ENCODE assay signal across 14 mouse cellular contexts in genomic region chr3:69408064-69408463, GRCm38 (mm10).
DNase-seq lines count a peak whose midpoint lies in the region; ATAC-seq and TF ChIP-seq lines count a peak whose summit lies in the region.
"Had no signal": no experiment of that assay in that cellular context is flagged by ENCODE, and none has a peak within 500 bp of the region (broad histone marks: within the 10 kb centered on the region; RNA-seq: fewer than 3 reads in every experiment).

No protein-coding gene starts in this region.

- intact Hi-C loops in heart, postnatal 25 days (cut with DNase I), result no loop called here

- no peak for TF ChIP-seq EP300 in lung, postnatal 0 days (IDR thresholded peaks at IDR 0.05)

- H3K27me3 ChIP-seq in hindbrain, postnatal 0 days (ENCODE audit: insufficient read depth, low read length), result no peaks in the 10 kb centered on the region; the same call in 1 of the 2 replicates
- peaks cover 51% of the 10 kb centered on the region for H3K27me3 ChIP-seq in hindbrain, embryonic 14.5 days (ENCODE audit: control insufficient read depth, insufficient read depth, low read length)
- no peaks in the 10 kb centered on the region for H3K27me3 ChIP-seq in lung, postnatal 0 days (replicated peaks; ENCODE audit: insufficient read depth, low read length)

- ATAC-seq in hindbrain, postnatal 0 days, result no peak
- ATAC-seq in hindbrain, embryonic 14.5 days (ENCODE audit: low FRiP score), result no peak
- ATAC-seq in lung, postnatal 0 days, result no peak

- H3K4me3 ChIP-seq in hindbrain, postnatal 0 days (ENCODE audit: low read length), result no peak overlapping the region
- H3K4me3 ChIP-seq in hindbrain, embryonic 14.5 days (replicated peaks; ENCODE audit: low read length), result no peak overlapping the region
- no peak overlapping the region for H3K4me3 ChIP-seq in lung, postnatal 0 days (ENCODE audit: low read depth, low read length)
- H3K4me3 ChIP-seq: erythroblast, embryonic 14.5 days; hindbrain, embryonic 13.5 days had no signal

- H3K9me3 ChIP-seq in hindbrain, postnatal 0 days (ENCODE audit: low read length), result no peaks in the 10 kb centered on the region; the same call in 1 of the 2 replicates
- H3K9me3 ChIP-seq in hindbrain, embryonic 14.5 days (ENCODE audit: control insufficient read depth, low read length), result 0 out of 2 replicates have a peak, but pooled peaks cover 5% of the 10 kb centered on the region
- no peaks in the 10 kb centered on the region for H3K9me3 ChIP-seq in lung, postnatal 0 days (ENCODE audit: low read length)
- H3K9me3 ChIP-seq: hindbrain, embryonic 13.5 days had no signal

- 88% methylated on average over 3 of the region's 3 CpGs for WGBS in hindbrain, postnatal 0 days
- WGBS in hindbrain, embryonic 14.5 days, result 88% methylated on average over 3 of the region's 3 CpGs
- WGBS in lung, postnatal 0 days, result 74% methylated on average over 3 of the region's 3 CpGs

- DNase-seq in hindbrain, postnatal 0 days (ENCODE audit: low spot score), result no peak
- no peak for DNase-seq in hindbrain, embryonic 14.5 days (ENCODE audit: low spot score)
- no peak for DNase-seq in lung, postnatal 0 days (ENCODE audit: low spot score)
- no peak for DNase-seq in lung, postnatal 14 days
- peak; percentile 29 for DNase-seq in ZHBTc4 (ENCODE audit: low read depth, low spot score)
- peak; percentile 7 for DNase-seq in thymus, postnatal 14 days
- no peak for DNase-seq in heart, postnatal 25 days (ENCODE audit: low spot score)
- DNase-seq: cerebellum, adult 8-10 months; kidney, postnatal 10 days; layer of hippocampus, adult 9-11 months; left cerebral cortex, postnatal 4 days; lung, adult 18-20 months had no signal

- no peak overlapping the region for H3K27ac ChIP-seq in hindbrain, postnatal 0 days
- H3K27ac ChIP-seq in hindbrain, embryonic 14.5 days, result no peak overlapping the region
- H3K27ac ChIP-seq in lung, postnatal 0 days (ENCODE audit: low read length), result no peak overlapping the region
- H3K27ac ChIP-seq: hindbrain, embryonic 13.5 days had no signal

- no peaks in the 10 kb centered on the region for H3K36me3 ChIP-seq in hindbrain, postnatal 0 days (ENCODE audit: insufficient read depth, low read length)
- no peaks in the 10 kb centered on the region for H3K36me3 ChIP-seq in hindbrain, embryonic 14.5 days (replicated peaks; ENCODE audit: control insufficient read depth, insufficient read depth)
- no peaks in the 10 kb centered on the region for H3K36me3 ChIP-seq in lung, postnatal 0 days (ENCODE audit: insufficient read depth, low read length)
- H3K36me3 ChIP-seq: hindbrain, embryonic 13.5 days had no signal

- H3K9ac ChIP-seq in hindbrain, postnatal 0 days (replicated peaks; ENCODE audit: low read length), result no peak overlapping the region
- no peak overlapping the region for H3K9ac ChIP-seq in hindbrain, embryonic 14.5 days
- no peak overlapping the region for H3K9ac ChIP-seq in lung, postnatal 0 days (replicated peaks; ENCODE audit: low read depth)
- H3K9ac ChIP-seq: hindbrain, embryonic 13.5 days had no signal

- H3K4me2 ChIP-seq in hindbrain, postnatal 0 days (ENCODE audit: low read depth, low read length), result no peak overlapping the region
- H3K4me2 ChIP-seq in hindbrain, embryonic 14.5 days (replicated peaks), result no peak overlapping the region
- no peak overlapping the region for H3K4me2 ChIP-seq in lung, postnatal 0 days (replicated peaks; ENCODE audit: low read depth, low read length)
- H3K4me2 ChIP-seq: hindbrain, embryonic 13.5 days had no signal

- H3K4me1 ChIP-seq in hindbrain, postnatal 0 days (ENCODE audit: insufficient read depth, low read length), result no peaks in the 10 kb centered on the region
- no peaks in the 10 kb centered on the region for H3K4me1 ChIP-seq in hindbrain, embryonic 14.5 days (replicated peaks; ENCODE audit: control insufficient read depth, insufficient read depth, low read length)
- H3K4me1 ChIP-seq in lung, postnatal 0 days (ENCODE audit: insufficient read depth, low read depth, low read length), result no peaks in the 10 kb centered on the region

- peak; percentile 24 for TF ChIP-seq CTCF in hindbrain, postnatal 0 days (IDR thresholded peaks at IDR 0.05; ENCODE audit: low read depth)
- TF ChIP-seq CTCF in lung, postnatal 0 days (IDR thresholded peaks at IDR 0.05), result peak; percentile 45

Comparison
In these comparisons a context has a peak if more than half of its experiments do, and no peak if none do; other contexts are left out.
1. DNase-seq: peak in ZHBTc4 (single experiment) and thymus, postnatal 14 days (single experiment); none in hindbrain, postnatal 0 days (single experiment), hindbrain, embryonic 14.5 days (single experiment), lung, postnatal 0 days (single experiment), lung, postnatal 14 days (single experiment) and heart, postnatal 25 days (single experiment).